Mouse (Mus musculus) testis, adult 2 months (tissue): Measurements from ENCODE around the gene Adipoq. TPM values are rescaled to one million over a fixed set of nuclear protein-coding genes. Genes with fewer than 3 reads are reported as not detected.

Experiments
- H3K27ac ChIP-seq: fragments of 200-500 bp; 2 replicates; pipeline ENCODE4 v1.5.1; 2012; ENCODE audit warnings: low read depth, low read length; ENCODE audit not compliant: control insufficient read depth, insufficient read depth
- H3K27me3 ChIP-seq: fragments of 200-500 bp; 2 replicates; pipeline ENCODE4 v1.6.1; 2012; ENCODE audit warnings: mild to moderate bottlenecking, low read length, moderate library complexity; ENCODE audit not compliant: control insufficient read depth, insufficient read depth
- H3K36me3 ChIP-seq: fragments of 200-500 bp; 2 replicates; pipeline ENCODE4 v1.6.1; 2012; ENCODE audit warnings: mild to moderate bottlenecking, low read length; ENCODE audit not compliant: control insufficient read depth, insufficient read depth
- H3K4me1 ChIP-seq: fragments of 200-500 bp; 2 replicates; pipeline ENCODE4 v1.6.1; 2012; ENCODE audit warnings: low read length; ENCODE audit not compliant: control insufficient read depth, insufficient read depth
- H3K4me3 ChIP-seq: fragments of 200-500 bp; 2 replicates; pipeline ENCODE4 v1.5.1; 2012; ENCODE audit warnings: low read depth, mild to moderate bottlenecking, low read length, moderate library complexity, mixed read lengths; ENCODE audit not compliant: control insufficient read depth
- CTCF ChIP-seq: fragments of 200-500 bp; IDR thresholded peaks from 2 replicates; pipeline ENCODE4 v1.5.1; 2012; ENCODE audit warnings: low read depth, mild to moderate bottlenecking, inconsistent platforms, low read length, moderate library complexity; ENCODE audit not compliant: control insufficient read depth, insufficient read depth, insufficient replicate concordance
- POLR2A ChIP-seq: fragments of 200-500 bp; IDR thresholded peaks from 2 replicates; pipeline ENCODE4 v1.6.1; 2012; ENCODE audit warnings: low read depth, mild to moderate bottlenecking, inconsistent platforms, low read length, moderate library complexity; ENCODE audit not compliant: control insufficient read depth
- polyA plus RNA-seq: library from polyadenylated mRNA; depleted of rRNA; stranded (reverse); fragments of >200 nt; gene quantifications from 2 replicates; pipeline ENCODE4 v1.2.3, GENCODE M21; 2012

Gene Adipoq
- polyA plus RNA-seq, 1 experiment: 16.1 TPM

GRCm38 (mm10) chr16:23165441-23165840, 19.1 kb downstream of the Adipoq start:
- peaks cover 7% of the 10 kb centered on the region; the same call in 1 of the 2 replicates for H3K4me1 ChIP-seq
- no peaks in the 10 kb centered on the region for H3K27me3 ChIP-seq
- TF ChIP-seq CTCF: no peak
- no peak for TF ChIP-seq POLR2A
- H3K36me3 ChIP-seq: no peaks in the 10 kb centered on the region
- H3K4me3 ChIP-seq: peak overlapping the region; percentile 58; the same call in 1 of the 2 replicates
- H3K27ac ChIP-seq: no peak overlapping the region

- TF ChIP-seq POLR2A: no peak
- no peak for TF ChIP-seq CTCF
These were observed 20.3 kb downstream of the Adipoq start for GRCm38 (mm10) chr16:23166646-23167045.

GRCm38 (mm10) chr16:23167079-23167478, 20.7 kb downstream of the Adipoq start:
- Histone ChIP-seq H3K4me1 (peaks cover 5% of the 10 kb centered on the region; the same call in 1 of the 2 replicates), H3K27me3 (no peaks in the 10 kb centered on the region), H3K27ac (no peak overlapping the region), H3K4me3 (no peak overlapping the region), H3K36me3 (no peaks in the 10 kb centered on the region)
- TF ChIP-seq POLR2A (no peak), CTCF (no peak)

More at GRCm38 (mm10) chr16:23166646-23167045, 20.3 kb downstream of the Adipoq start:
- no peaks in the 10 kb centered on the region for H3K27me3 ChIP-seq
- H3K27ac ChIP-seq: no peak overlapping the region
- no peak overlapping the region for H3K4me3 ChIP-seq
- H3K4me1 ChIP-seq: peaks cover 6% of the 10 kb centered on the region; the same call in 1 of the 2 replicates
- H3K36me3 ChIP-seq: no peaks in the 10 kb centered on the region

GRCm38 (mm10) chr16:23170813-23171212, 24.5 kb downstream of the Adipoq start:
- H3K4me1 ChIP-seq: no peaks in the 10 kb centered on the region
- H3K36me3 ChIP-seq: no peaks in the 10 kb centered on the region
- TF ChIP-seq POLR2A (no peak), CTCF (no peak)
- H3K27ac ChIP-seq: no peak overlapping the region
- no peaks in the 10 kb centered on the region for H3K27me3 ChIP-seq
- no peak overlapping the region for H3K4me3 ChIP-seq

GRCm38 (mm10) chr16:23173904-23174303, 27.6 kb downstream of the Adipoq start:
- H3K27ac ChIP-seq: no peak overlapping the region
- no peaks in the 10 kb centered on the region for H3K4me1 ChIP-seq
- H3K4me3 ChIP-seq: no peak overlapping the region
- no peaks in the 10 kb centered on the region for H3K27me3 ChIP-seq
- no peaks in the 10 kb centered on the region for H3K36me3 ChIP-seq
- TF ChIP-seq CTCF (no peak), POLR2A (no peak)

- no peaks in the 10 kb centered on the region for H3K27me3 ChIP-seq
- TF ChIP-seq POLR2A (no peak), CTCF (no peak)
- H3K4me1 ChIP-seq: no peaks in the 10 kb centered on the region
- H3K4me3 ChIP-seq: no peak overlapping the region
- H3K27ac ChIP-seq: no peak overlapping the region
- H3K36me3 ChIP-seq: no peaks in the 10 kb centered on the region
These were observed 28.5 kb downstream of the Adipoq start for GRCm38 (mm10) chr16:23174855-23175254.

- TF ChIP-seq POLR2A (no peak), CTCF (no peak)
- H3K27ac ChIP-seq: no peak overlapping the region
- no peak overlapping the region for H3K4me3 ChIP-seq
- no peaks in the 10 kb centered on the region for H3K4me1 ChIP-seq
- H3K27me3 ChIP-seq: no peaks in the 10 kb centered on the region
- no peaks in the 10 kb centered on the region for H3K36me3 ChIP-seq
These were observed 29.6 kb downstream of the Adipoq start for GRCm38 (mm10) chr16:23175956-23176355.

- H3K27ac ChIP-seq: no peak overlapping the region
- TF ChIP-seq CTCF: no peak
- TF ChIP-seq POLR2A: no peak
- H3K36me3 ChIP-seq: no peaks in the 10 kb centered on the region
- no peaks in the 10 kb centered on the region for H3K27me3 ChIP-seq
- H3K4me1 ChIP-seq: no peaks in the 10 kb centered on the region
- H3K4me3 ChIP-seq: no peak overlapping the region
These were observed 31.5 kb downstream of the Adipoq start for GRCm38 (mm10) chr16:23177856-23178255.
